Mouse (Mus musculus): ENCODE data around the gene Gm17662. TPM values are rescaled to one million over a fixed set of nuclear protein-coding genes. Genes with fewer than 3 reads are reported as not detected.

Gm17662 gene
- total RNA-seq, 2 experiments from 2014 or later, result not detected

DNA sequence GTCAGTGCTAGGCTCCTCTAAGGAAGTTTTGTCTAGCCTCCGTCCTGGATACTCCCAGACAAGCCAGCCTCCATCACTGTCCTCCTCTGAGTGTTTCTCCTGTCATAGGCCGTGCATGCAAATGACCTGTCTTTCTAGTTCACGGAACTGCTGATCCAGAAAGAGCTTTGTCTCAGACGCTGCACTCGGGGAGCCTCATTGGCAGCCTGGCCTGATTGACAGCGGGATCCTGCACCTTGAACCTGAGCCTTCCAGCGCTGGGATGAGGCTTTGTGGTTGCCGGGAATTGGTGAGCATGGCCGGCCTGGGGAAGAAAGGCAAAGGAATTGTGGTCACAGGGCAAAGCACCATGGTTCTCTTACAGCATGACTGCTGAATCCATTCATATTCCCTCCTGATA, 30.4 kb downstream of the Gm17662 start:
- DNase-seq (ENCODE audit: low spot score in 2 of 2), result no peak

DNA sequence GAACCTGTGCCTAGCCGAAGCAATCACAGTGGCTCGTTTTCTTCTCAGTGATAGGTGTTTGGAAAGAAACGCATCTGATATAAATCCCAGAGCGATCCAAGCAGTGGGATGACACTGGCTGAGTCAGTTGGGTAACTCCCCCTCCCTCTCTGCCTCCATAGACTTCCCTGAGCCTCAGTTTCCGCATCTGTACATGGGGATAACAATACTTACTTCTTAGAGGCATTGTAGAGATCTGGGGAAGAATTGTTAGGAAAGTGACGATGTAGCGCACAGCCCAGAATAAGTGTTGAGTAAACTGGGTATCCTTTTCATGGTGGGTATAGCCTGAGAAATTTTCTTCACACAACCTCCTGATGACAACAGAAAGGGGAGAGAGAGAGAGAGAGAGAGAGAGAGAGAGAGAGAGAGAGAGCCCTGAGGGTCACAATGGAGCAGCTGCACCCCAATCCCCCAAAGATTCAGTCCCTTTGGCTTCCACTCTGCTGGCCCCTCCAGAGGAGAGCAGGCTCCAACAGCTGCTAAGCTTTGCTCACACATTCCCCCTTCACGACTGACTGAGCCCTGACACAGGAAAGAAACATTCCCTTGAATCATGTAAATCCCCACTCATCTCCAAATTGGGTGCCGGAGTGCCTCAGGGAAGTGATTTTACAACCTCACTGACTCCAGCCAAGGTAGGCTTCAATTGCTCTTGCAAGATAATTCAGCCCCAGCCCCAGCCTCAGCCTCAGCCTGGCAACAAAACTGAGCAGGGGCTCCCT, 31.6 kb downstream of the Gm17662 start:
- DNase-seq (ENCODE audit: low spot score in 2 of 2), result no peak

- DNase-seq (ENCODE audit: low spot score in 2 of 2), result no peak
Measured at GRCm38 (mm10) chr4:104891708-104892107, 34.6 kb downstream of the Gm17662 start.

DNA sequence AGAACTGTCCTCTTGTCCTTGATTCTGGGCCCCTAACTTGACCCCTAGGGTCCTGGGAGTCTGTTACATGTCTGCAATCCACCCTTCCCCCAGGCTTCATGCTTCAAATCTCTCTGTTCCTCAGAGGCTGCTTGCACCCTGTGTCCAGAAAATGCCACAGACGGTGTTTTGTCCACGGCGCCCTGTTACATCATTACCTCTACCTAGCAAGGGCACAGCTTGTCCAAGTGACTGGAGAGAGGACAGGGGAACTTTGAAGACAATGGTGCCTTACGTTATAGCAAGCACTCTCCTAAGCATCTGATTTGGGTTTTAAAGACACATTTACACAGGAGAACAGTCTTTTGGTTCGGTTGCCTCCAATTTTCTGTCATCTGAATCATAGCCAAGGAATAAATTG, 36.5 kb downstream of the Gm17662 start:
- no peak for DNase-seq (ENCODE audit: low spot score in 2 of 2)

DNA sequence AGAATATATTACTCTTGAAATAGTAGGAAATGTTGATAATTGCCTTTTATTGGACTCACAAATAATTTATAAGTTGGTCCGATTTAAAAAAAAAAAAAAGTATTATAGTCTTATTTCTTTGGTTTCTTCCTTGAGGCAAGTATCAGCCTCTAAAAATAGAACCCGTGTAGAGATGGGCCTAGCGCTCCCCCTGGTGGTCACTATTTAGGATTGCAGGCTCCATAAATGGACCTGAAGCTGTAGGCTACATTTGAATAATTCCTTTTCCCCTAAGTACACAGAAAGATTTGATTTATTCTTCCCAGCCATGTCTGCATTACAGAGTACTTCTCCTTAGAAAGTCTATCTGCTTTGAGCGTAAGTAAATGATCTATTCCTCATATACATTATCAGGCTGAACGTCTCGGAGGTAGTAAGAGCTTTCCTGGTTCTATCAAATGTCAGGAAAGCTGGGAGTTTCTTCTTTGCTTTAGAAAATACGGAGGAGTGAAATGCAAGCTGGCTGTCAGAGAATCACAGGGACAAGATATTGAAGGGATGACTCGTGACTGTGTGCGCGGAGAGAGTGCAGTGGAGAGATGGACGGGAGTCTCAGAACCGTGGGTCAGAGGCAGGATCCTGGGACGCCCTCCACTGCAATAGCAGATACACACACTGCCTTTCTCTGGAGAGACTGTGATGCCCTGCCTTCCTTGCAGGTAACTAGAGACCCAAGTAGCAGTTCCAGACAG, 37.0 kb downstream of the Gm17662 start:
- peak; percentile 54 to 80 for DNase-seq (ENCODE audit: low spot score in 2 of 2)

GRCm38 (mm10) chr4:104902836-104903235, 45.7 kb downstream of the Gm17662 start:
- DNase-seq (ENCODE audit: low spot score in 2 of 2), result no peak

- no peak for DNase-seq (ENCODE audit: low spot score in 2 of 2)
Measured at GRCm38 (mm10) chr4:104905049-104905448, 47.9 kb downstream of the Gm17662 start.

Other genes starting within 250 kb of the Gm17662 start
- gene C8b, start 91.0 kb upstream of the Gm17662 start, total RNA-seq (2021), result under 1 TPM in 1 of 2 experiments, not detected in 1; 0.21 TPM
- gene C8a, start 19.1 kb downstream of the Gm17662 start, total RNA-seq (2021), result not detected
- gene Fyb2, start 56.1 kb downstream of the Gm17662 start, total RNA-seq (2021), result 1 to 10 TPM; 2.6 to 3.3 TPM

Measured in layer of hippocampus, postnatal 14 days (tissue).